Mouse (Mus musculus) lung, postnatal 4 days (tissue): Measurements from ENCODE around the gene Stard3nl.

Experiments
- DNase-seq, 2 experiments: peaks; one replicate each; pipeline ENCODE4 v3.0.0; 2021

The Stard3nl gene

DNA sequence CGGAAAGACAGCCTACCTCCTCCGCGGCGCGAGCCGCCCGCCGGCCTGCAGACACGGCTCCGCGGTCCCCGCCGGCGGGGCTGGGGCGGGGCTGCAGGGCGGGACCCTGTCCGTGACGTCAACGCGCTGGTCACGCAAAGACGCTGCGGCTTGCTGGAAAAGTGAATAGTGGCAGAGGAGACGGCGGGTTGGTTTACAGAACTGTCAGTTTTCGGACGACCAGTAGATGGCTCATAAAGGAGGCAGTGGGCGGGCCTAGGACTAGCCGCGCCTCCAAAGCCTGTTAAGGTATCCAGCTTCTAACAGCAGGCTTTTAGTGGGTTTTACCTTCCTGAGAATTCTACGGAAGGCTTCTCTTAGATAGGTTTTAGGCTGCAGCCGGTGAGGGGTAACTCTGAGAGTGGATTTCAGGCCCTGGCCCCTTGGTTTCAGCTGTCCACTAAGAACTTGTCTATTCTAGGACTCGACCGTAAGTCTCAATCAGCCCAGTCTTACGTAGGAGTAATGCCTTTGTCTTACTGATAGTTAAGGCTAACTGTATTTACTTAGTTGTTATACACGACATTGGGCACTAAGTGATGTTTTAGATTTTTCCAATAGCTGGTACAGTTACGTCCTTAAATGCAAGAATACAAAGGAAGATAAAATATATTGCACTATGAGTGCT, at the start of gene Stard3nl:
Stard3nl (minus strand) TSS at position 108 of the 667 bp plus-strand sequence.
- DNase-seq = peak; percentile 99

GRCm38 (mm10) chr13:19438040-19438439, 42.4 kb upstream of the Stard3nl start:
- DNase-seq = peak in 1 of 2 experiments; percentile 20

- no peak for DNase-seq
These were observed 34.3 kb upstream of the Stard3nl start for GRCm38 (mm10) chr13:19429812-19430370.

DNA sequence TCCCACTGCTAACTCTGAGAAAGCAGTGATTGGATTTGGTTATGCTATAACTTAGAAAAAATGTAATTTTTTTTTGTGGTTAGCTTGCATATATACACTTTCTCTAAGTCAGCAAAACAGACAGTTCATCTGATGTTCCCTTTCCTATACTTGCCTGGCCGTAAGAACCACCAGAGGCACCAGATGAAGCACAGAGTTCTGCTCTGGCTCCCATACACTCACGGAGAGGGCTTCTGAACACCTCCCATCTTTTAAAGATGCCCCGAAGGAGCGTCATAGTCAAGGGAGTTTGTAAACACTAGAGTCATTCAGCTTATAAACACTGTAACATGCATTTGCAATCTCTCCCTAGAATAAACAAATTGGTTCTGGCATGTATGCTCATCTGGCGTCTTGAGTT, 32.5 kb upstream of the Stard3nl start:
- DNase-seq = no peak

DNA sequence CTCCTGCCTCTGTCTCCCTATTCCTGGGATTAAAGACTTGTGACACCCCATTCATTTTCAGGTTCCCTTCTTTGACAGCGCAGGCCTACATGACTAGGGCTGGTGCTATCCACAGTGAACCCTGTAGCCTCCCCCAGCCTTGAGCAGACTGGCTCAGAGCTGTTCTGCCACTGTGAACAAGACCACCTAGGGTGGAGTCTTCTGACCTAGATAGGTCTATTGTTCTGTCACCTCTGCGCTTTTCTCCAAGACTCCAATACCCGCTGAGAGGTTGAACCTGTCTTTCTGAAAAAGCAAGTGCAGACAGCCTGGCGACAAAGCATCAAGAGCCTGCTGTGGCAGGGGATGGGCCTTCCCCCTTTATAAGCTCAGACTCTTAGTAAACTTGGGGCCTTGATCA, 29.0 kb upstream of the Stard3nl start:
- no peak for DNase-seq

- DNase-seq = no peak
These were observed 26.9 kb upstream of the Stard3nl start for GRCm38 (mm10) chr13:19422521-19422920.

GRCm38 (mm10) chr13:19417885-19418521, 22.4 kb upstream of the Stard3nl start:
- DNase-seq = no peak

DNA sequence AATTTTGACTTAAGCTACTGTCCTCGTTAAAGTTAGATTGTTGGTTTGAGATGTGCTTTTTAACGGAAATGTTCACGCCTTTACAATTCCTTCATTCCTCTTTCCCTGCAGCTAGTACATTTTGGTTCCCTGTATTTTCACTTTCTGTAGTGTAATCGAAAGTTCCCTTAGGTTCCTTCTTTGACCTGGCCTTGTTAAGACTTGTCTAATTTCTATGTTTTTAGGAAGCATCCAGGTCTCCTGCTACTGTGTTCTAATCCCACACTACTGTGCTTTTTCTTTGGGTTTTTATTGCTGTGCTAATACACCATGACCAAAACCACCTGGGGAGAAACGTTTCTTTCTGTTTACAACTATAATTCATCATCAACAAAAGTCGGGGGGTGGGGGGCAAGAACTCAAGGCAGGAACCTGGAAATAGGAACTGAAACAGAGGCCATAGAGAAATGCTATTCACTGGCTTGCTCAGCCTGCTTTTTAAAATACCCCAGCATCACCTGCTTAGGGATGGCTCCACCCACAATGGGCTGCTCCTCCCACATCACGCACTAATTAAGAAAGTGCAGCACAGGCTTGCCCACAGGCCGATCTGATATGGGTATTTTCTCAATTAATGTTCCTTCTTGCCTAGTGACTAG, 20.4 kb upstream of the Stard3nl start:
- DNase-seq = no peak

- DNase-seq = no peak
These were observed 19.7 kb upstream of the Stard3nl start for GRCm38 (mm10) chr13:19415337-19415736.

GRCm38 (mm10) chr13:19412334-19412939, 16.8 kb upstream of the Stard3nl start:
- no peak for DNase-seq

DNA sequence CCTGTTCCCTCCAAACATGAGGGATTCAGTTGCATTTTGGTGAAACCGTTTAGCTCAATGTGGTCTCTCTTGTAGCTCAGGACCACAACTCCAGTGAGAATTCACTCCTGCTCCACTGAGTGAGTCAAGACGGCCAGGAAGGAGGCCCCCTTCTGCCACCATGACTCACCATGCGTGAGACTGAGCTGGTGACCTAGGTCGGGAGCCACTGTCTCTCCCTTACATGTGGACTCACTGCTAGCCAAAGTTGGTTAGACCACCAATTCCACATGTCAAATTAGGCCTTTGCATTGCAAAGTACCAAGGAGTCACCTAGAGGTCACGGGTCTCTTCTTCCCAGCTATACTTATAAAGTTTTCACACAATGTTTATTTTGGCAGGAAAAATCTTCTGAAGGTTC, 16.3 kb upstream of the Stard3nl start:
- no peak for DNase-seq

DNA sequence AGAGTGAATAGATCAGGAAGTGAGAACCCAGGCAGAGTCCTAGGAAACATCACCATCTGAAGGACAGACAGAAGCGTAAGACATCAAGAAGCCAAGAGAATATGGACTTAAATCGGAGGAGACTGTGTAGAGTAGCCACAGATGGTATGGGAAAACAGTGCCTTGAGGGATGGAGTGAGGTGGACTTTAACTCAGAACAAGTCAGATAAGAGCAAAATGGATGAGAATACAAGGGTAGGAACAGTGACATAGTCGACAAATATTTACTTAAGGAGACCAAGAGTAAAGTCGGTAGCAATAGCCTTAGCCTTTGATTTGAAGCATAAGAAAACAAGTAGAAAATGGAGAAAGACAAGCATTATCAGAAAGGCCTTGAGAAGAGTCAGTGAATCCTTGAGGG, 15.1 kb upstream of the Stard3nl start:
- no peak for DNase-seq

- DNase-seq = no peak
These were observed 12.4 kb upstream of the Stard3nl start for GRCm38 (mm10) chr13:19407953-19408352.

GRCm38 (mm10) chr13:19404623-19405022, 9.0 kb upstream of the Stard3nl start:
- DNase-seq = no peak

DNA sequence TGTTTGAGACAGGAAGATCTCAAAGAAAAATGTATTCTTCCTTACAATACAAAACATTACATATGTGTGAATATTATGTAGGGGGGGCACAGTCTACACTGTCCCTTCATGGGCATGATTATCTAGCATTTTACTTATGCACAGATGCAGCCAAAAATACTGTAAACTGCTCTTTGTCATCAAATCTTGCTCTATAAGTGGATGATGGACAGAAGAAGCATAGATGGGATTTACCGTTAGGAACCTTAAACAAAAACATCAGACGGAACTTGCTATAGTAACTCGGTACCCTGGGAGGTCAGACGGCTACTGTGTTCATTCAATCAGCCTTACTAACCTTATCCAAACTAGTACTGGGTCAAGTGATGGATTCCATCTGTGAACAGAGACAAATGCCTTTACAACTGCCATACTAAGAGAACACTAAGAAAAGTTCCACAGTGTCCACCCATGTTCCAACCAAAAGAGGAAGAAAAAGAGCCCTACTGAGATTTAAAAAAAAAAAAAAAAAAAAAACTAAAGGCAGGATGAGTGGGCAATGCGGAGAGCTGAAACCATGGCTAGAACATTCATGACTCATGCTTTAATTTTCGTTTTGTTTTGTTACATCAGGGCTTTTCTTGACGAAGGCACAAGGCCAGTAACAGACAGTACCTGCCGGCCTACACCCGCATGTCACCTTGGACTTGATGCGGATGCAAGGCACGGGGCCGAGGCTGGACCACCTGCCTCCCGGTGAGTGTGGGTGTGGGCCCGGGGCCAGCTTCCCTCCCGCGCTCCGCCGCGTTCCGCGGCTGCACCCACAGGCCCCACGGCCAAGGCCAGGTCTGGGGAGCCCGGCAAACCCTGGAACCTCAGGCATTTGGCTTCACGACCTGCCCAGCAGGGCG, 552 bp downstream of the Stard3nl start:
- DNase-seq = no peak

DNA sequence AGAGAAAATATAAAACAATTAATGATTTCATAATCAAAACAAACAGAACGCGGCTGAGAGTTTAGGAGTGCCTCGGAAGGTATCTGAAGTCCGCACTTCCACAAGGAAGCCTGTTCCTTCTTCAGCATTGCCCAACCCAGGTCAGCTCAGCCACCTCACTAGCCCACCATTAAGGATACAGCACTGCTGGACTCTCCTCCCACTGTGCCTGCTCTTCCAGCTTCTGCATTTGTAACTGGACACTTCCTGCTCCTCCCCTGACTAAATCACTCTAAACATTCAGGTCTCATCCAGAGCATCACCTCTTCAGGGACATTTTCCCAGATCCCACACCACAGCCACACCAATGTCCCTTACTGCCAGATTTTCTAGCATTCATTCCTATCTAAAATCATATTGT, 1.4 kb downstream of the Stard3nl start:
- DNase-seq = peak; percentile 51 to 71

DNA sequence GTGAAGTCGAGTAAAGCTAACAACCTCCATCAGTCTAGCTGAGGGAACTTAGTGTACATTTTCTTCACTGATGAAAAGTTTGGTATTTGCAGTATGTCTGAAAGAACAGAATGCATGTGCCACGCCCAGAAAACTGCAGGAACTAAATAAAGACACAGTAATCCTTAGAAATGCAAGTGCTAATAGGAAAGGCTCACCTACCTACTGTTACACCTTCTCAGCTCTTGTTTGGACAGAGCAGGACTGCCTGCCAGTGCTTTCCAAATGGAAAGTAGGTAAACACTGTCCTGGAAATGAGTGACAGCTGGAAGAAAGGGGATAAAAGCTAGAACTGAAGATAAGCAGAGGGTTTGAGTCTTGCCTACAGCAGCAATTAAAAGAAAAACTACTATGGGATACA, 1.9 kb downstream of the Stard3nl start:
- DNase-seq = no peak

- DNase-seq = no peak
These were observed 4.0 kb downstream of the Stard3nl start for GRCm38 (mm10) chr13:19391608-19392007.

DNA sequence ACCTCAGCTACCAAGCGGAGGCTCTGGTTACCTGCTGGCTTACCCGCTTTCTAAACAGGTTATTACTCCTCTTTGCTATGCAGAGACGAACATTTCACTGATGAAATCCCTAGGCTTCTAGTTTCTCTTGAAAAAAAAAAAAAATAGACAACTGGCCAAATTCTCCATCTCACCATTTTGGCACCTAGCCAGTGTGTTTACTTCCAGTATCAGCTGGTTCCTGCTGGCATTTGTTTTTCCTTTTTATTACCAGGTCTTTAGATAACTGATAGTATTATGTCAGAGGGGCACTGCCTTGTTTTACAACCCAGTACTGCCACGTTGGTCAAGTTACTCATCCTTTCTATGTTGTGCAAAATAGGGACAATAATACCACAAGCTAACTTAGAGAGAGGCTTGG, 5.3 kb downstream of the Stard3nl start:
- DNase-seq = no peak

DNA sequence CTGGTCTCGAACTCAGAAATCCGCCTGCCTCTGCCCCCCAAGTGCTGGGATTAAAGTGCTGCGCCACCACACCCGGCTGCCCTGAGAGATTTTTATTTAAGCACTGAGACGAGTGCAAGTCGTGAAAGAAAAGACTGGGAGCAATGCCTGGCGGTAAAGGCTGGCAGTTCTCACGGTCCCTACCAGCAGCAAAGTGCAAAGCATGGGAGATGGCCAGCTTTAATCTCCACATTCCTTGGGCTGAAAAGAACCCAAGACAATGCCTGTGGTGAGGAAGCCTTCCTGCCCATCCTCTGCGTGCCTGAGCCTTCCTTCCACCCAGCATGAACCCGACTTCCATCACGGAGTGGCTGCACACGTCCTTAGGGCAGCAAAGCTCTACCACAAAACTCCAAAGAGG, 5.7 kb downstream of the Stard3nl start:
- DNase-seq = no peak

DNA sequence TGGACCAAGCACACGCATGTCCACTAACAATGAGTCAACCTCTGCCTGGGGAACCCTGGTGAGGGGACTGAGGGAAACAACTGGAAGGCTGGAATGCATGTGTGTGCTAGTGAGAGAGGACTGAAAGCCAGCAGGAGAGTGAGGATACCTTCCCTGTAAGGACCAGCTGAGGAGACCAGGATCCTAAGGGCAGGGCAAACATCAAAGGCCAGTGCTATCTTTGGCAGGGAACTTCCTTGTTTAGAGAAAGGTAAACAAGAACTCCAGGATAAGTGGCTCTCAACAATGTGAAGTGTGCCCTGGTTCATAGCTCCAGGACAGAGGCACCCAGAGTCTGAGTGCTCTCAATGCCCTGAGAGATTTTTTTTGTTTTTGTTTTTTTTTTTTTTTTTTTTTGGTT, 6.2 kb downstream of the Stard3nl start:
- DNase-seq = peak; percentile 39 to 49

DNA sequence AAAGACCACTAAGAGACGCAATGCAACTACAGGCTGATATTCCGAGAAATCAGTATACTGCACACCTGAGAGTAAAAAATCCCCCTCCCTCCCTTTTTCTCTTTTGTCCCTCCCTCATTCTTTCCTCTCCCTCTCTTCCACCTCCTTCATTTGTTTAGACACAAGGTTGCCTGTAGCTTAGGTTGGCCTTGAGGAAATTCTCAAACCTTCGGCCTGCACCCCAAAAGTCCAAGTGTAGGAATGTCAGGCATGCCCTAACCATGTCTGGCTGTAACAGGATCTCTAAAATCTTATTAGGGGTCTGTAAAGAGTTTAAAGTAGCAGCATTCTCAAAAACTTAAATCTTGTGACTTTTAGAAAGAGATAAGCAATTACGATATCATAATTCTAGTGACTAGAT, 10.4 kb downstream of the Stard3nl start:
- DNase-seq = no peak
